Mouse (Mus musculus): Measurements from ENCODE around the gene Thbs3. TPM values are rescaled to one million over a fixed set of nuclear protein-coding genes. Genes with fewer than 3 reads are reported as not detected.

Thbs3 gene
- polyA plus RNA-seq, 1 experiment from 2014 or later = 77.7 TPM

- WGBS = 1% methylated on average over 42 of the region's 42 CpGs
- ATAC-seq (peak; percentile 78), DNase-seq (ENCODE audit: low spot score) (peak; percentile 96)
- Histone ChIP-seq H3K27ac (ENCODE audit: low read length) (peak within 1 kb of the TSS; percentile 77), H3K27me3 (replicated peaks; ENCODE audit: insufficient read depth, low read length) (peaks cover 6% of the 10 kb centered on the region), H3K4me2 (replicated peaks; ENCODE audit: low read depth, low read length) (peak within 1 kb of the TSS; percentile 85), H3K4me3 (ENCODE audit: low read depth, low read length) (peak within 1 kb of the TSS; percentile 77), H3K4me1 (ENCODE audit: insufficient read depth, low read depth, low read length) (peaks cover 35% of the 10 kb centered on the region), H3K9ac (replicated peaks; ENCODE audit: low read depth) (peak within 1 kb of the TSS; percentile 59), H3K9me3 (ENCODE audit: low read length) (no peaks in the 10 kb centered on the region), H3K36me3 (ENCODE audit: insufficient read depth, low read length) (no peaks in the 10 kb centered on the region)
- TF ChIP-seq EP300 (IDR thresholded peaks at IDR 0.05) (no peak), CTCF (IDR thresholded peaks at IDR 0.05) (peak; percentile 97)
Observed at GRCm38 (mm10) chr3:89246261-89247100, 31.5 kb downstream of the Thbs3 start, which contains the start of gene Trim46. Gene Trim46 (minus strand): TSS chr3:89246309.

- Histone ChIP-seq H3K27ac (ENCODE audit: low read length) (no peak overlapping the region), H3K4me2 (replicated peaks; ENCODE audit: low read depth, low read length) (no peak overlapping the region), H3K4me3 (ENCODE audit: low read depth, low read length) (no peak overlapping the region), H3K9ac (replicated peaks; ENCODE audit: low read depth) (no peak overlapping the region), H3K4me1 (ENCODE audit: insufficient read depth, low read depth, low read length) (peaks cover 41% of the 10 kb centered on the region), H3K36me3 (ENCODE audit: insufficient read depth, low read length) (no peaks in the 10 kb centered on the region), H3K27me3 (replicated peaks; ENCODE audit: insufficient read depth, low read length) (peaks cover 6% of the 10 kb centered on the region), H3K9me3 (ENCODE audit: low read length) (no peaks in the 10 kb centered on the region)
- 82% methylated on average over 3 of the region's 4 CpGs for WGBS
- TF ChIP-seq CTCF (IDR thresholded peaks at IDR 0.05) (no peak), EP300 (IDR thresholded peaks at IDR 0.05) (no peak)
- no peak for ATAC-seq
- DNase-seq (ENCODE audit: low spot score) = no peak
Observed at GRCm38 (mm10) chr3:89247466-89247865, 32.5 kb downstream of the Thbs3 start.

GRCm38 (mm10) chr3:89250435-89251040 is 35.6 kb downstream of the Thbs3 start:
- Histone ChIP-seq H3K4me1 (ENCODE audit: insufficient read depth, low read depth, low read length) (peaks cover 28% of the 10 kb centered on the region), H3K4me3 (ENCODE audit: low read depth, low read length) (no peak overlapping the region), H3K27ac (ENCODE audit: low read length) (peak overlapping the region; percentile 85), H3K4me2 (replicated peaks; ENCODE audit: low read depth, low read length) (no peak overlapping the region), H3K36me3 (ENCODE audit: insufficient read depth, low read length) (no peaks in the 10 kb centered on the region), H3K9me3 (ENCODE audit: low read length) (no peaks in the 10 kb centered on the region), H3K9ac (replicated peaks; ENCODE audit: low read depth) (no peak overlapping the region), H3K27me3 (replicated peaks; ENCODE audit: insufficient read depth, low read length) (no peaks in the 10 kb centered on the region)
- DNase-seq (ENCODE audit: low spot score) = peak; percentile 77
- TF ChIP-seq CTCF (IDR thresholded peaks at IDR 0.05) (peak; percentile 87), EP300 (IDR thresholded peaks at IDR 0.05) (peak; percentile 19; the same call in 1 of the 2 replicates)
- 12% methylated on average over 7 of the region's 7 CpGs for WGBS
- ATAC-seq = peak; percentile 20

GRCm38 (mm10) chr3:89251365-89251895 is 36.5 kb downstream of the Thbs3 start:
- no peaks in the 10 kb centered on the region for H3K9me3 ChIP-seq (ENCODE audit: low read length)
- DNase-seq (ENCODE audit: low spot score) (peak; percentile 79), ATAC-seq (peak; percentile 90)
- no peaks in the 10 kb centered on the region for H3K27me3 ChIP-seq (replicated peaks; ENCODE audit: insufficient read depth, low read length)
- TF ChIP-seq CTCF (IDR thresholded peaks at IDR 0.05) (peak; percentile 10; the same call in 1 of the 2 replicates), EP300 (IDR thresholded peaks at IDR 0.05) (peak; percentile 92)
- H3K4me2 ChIP-seq (replicated peaks; ENCODE audit: low read depth, low read length) = peak overlapping the region; percentile 46
- H3K27ac ChIP-seq (ENCODE audit: low read length) = peak overlapping the region; percentile 85
- H3K4me1 ChIP-seq (ENCODE audit: insufficient read depth, low read depth, low read length) = peaks cover 25% of the 10 kb centered on the region
- WGBS = 2% methylated on average over 17 of the region's 17 CpGs
- no peak overlapping the region for H3K9ac ChIP-seq (replicated peaks; ENCODE audit: low read depth)
- H3K36me3 ChIP-seq (ENCODE audit: insufficient read depth, low read length) = no peaks in the 10 kb centered on the region
- 0 out of 2 replicates have a peak overlapping the region, but pooled peaks have one; percentile 2 for H3K4me3 ChIP-seq (ENCODE audit: low read depth, low read length)

GRCm38 (mm10) chr3:89254994-89255393 is 40.0 kb downstream of the Thbs3 start:
- ATAC-seq (no peak), DNase-seq (ENCODE audit: low spot score) (no peak)
- H3K36me3 ChIP-seq (ENCODE audit: insufficient read depth, low read length) = no peaks in the 10 kb centered on the region
- no peak for TF ChIP-seq EP300 (IDR thresholded peaks at IDR 0.05)
- TF ChIP-seq CTCF (IDR thresholded peaks at IDR 0.05) = no peak
- 81% methylated on average over 5 of the region's 5 CpGs for WGBS
- H3K9me3 ChIP-seq (ENCODE audit: low read length) = no peaks in the 10 kb centered on the region
- H3K27ac ChIP-seq (ENCODE audit: low read length) = no peak overlapping the region
- no peak overlapping the region for H3K4me2 ChIP-seq (replicated peaks; ENCODE audit: low read depth, low read length)
- no peak overlapping the region for H3K4me3 ChIP-seq (ENCODE audit: low read depth, low read length)
- H3K9ac ChIP-seq (replicated peaks; ENCODE audit: low read depth) = no peak overlapping the region
- H3K27me3 ChIP-seq (replicated peaks; ENCODE audit: insufficient read depth, low read length) = no peaks in the 10 kb centered on the region
- H3K4me1 ChIP-seq (ENCODE audit: insufficient read depth, low read depth, low read length) = peaks cover 17% of the 10 kb centered on the region

GRCm38 (mm10) chr3:89256177-89256576 is 41.2 kb downstream of the Thbs3 start:
- H3K36me3 ChIP-seq (ENCODE audit: insufficient read depth, low read length) = no peaks in the 10 kb centered on the region
- H3K27ac ChIP-seq (ENCODE audit: low read length) = no peak overlapping the region
- H3K4me3 ChIP-seq (ENCODE audit: low read depth, low read length) = no peak overlapping the region
- no peaks in the 10 kb centered on the region for H3K27me3 ChIP-seq (replicated peaks; ENCODE audit: insufficient read depth, low read length)
- no peaks in the 10 kb centered on the region for H3K9me3 ChIP-seq (ENCODE audit: low read length)
- ATAC-seq = peak; percentile 37
- DNase-seq (ENCODE audit: low spot score) = no peak
- peak; percentile 48; the same call in 1 of the 2 replicates for TF ChIP-seq EP300 (IDR thresholded peaks at IDR 0.05)
- TF ChIP-seq CTCF (IDR thresholded peaks at IDR 0.05) = no peak
- H3K4me2 ChIP-seq (replicated peaks; ENCODE audit: low read depth, low read length) = no peak overlapping the region
- H3K4me1 ChIP-seq (ENCODE audit: insufficient read depth, low read depth, low read length) = peaks cover 9% of the 10 kb centered on the region
- WGBS = 56% methylated on average over 5 of the region's 5 CpGs
- H3K9ac ChIP-seq (replicated peaks; ENCODE audit: low read depth) = no peak overlapping the region
